Mouse (Mus musculus) midbrain, embryonic 11.5 days (tissue): ENCODE measurements around the gene Armc5. TPM values are rescaled to one million over a fixed set of nuclear protein-coding genes. Genes with fewer than 3 reads are reported as not detected.

Source experiments
- ATAC-seq: fragments of 200-750 bp; cut with Nextera tagmentation; 2 replicates; pipeline ENCODE4 v1.8.0; 2017; ENCODE audit warnings: moderate TSS enrichment, moderate library complexity; ENCODE audit not compliant: low FRiP score
- DNase-seq: peaks from one replicate; pipeline ENCODE4 v3.0.0; 2015; ENCODE audit warnings: low spot score; ENCODE audit errors: missing footprints
- H3K27ac ChIP-seq: fragments of 300-500 bp; sonication (generic); 2 replicates; pipeline ENCODE4 v1.5.1; 2014; ENCODE audit warnings: low read depth, low read length
- H3K27me3 ChIP-seq: fragments of 300-500 bp; sonication (generic); 2 replicates; pipeline ENCODE4 v1.6.1; 2014; ENCODE audit warnings: mild to moderate bottlenecking, low read length, moderate library complexity, mixed read lengths; ENCODE audit not compliant: control insufficient read depth, insufficient read depth
- H3K36me3 ChIP-seq: fragments of 300-500 bp; sonication (generic); 2 replicates; pipeline ENCODE4 v1.6.1; 2014; ENCODE audit warnings: mild to moderate bottlenecking, low read length, moderate library complexity, mixed read lengths; ENCODE audit not compliant: control insufficient read depth, insufficient read depth
- H3K4me1 ChIP-seq: fragments of 300-500 bp; sonication (generic); 2 replicates; pipeline ENCODE4 v1.6.1; 2014; ENCODE audit warnings: low read length; ENCODE audit not compliant: control insufficient read depth, insufficient read depth
- H3K4me2 ChIP-seq: fragments of 300-500 bp; sonication (generic); 2 replicates; pipeline ENCODE4 v1.6.1; 2014; ENCODE audit warnings: mild to moderate bottlenecking, moderate library complexity
- H3K4me3 ChIP-seq: fragments of 300-500 bp; sonication (generic); 2 replicates; pipeline ENCODE4 v1.5.1; 2014; ENCODE audit warnings: low read depth, low read length
- H3K9ac ChIP-seq: fragments of 300-500 bp; sonication (generic); 2 replicates; pipeline ENCODE4 v1.6.1; 2014; ENCODE audit warnings: low read length
- H3K9me3 ChIP-seq: fragments of 300-500 bp; sonication (generic); 2 replicates; pipeline ENCODE4 v1.6.1; 2016; ENCODE audit warnings: low read length; ENCODE audit not compliant: control insufficient read depth
- WGBS: fragments of 180-500 bp; shearing (Covaris S2); extraction: QIAGEN DNeasy Blood & Tissue Kit; methylation state at CpG from one replicate; pipeline ENCODE4 v1.1.7; 2014; 5-methylcytosine and 5-hydroxymethylcytosine counted together
- polyA plus RNA-seq: library from polyadenylated mRNA; unstranded; fragments of >200 nt; fragmentation: Nextera tagmentation; extraction: Ambion mirVana; gene quantifications from 2 replicates; pipeline ENCODE4 v1.2.1, GENCODE M21; 2014

The Armc5 gene
- polyA plus RNA-seq, 1 experiment from 2014 or later = 7.1 TPM

DNA sequence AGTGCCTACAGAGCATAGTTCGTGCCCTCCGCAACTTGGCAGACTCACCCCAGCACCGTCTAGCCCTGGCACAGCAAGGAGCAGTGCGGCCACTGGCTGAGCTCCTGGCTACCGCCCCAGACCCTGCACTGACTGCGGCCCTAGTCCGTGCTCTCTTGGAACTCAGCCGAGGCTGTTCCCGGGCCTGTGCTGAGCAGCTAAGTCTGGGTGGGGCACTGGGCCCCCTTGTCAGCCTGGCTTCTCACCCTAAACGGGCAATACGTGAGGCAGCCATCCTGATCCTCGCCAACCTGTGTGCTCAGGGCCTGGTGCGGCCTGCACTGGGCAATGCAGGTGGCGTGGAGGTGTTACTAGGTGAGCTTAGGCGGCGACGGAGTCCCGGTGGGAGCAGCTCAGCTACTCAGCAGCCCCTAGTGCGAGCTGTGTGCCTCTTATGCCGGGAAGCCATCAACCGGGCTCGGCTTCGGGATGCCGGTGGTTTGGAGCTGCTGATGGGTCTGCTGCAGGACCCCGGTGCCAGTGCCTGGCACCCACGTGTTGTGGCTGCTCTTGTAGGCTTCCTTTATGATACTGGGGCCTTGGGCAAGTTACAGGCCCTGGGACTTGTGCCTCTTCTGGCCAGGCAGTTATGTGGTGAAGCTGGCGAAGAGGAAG lies 3.1 kb downstream of the Armc5 start:
- no peaks in the 10 kb centered on the region for H3K9me3 ChIP-seq
- DNase-seq (no peak), ATAC-seq (no peak)
- H3K36me3 ChIP-seq = peaks cover 6% of the 10 kb centered on the region; the same call in 1 of the 2 replicates
- no peak overlapping the region for H3K4me2 ChIP-seq
- H3K4me1 ChIP-seq = 0 out of 2 replicates have a peak, but pooled peaks cover 3% of the 10 kb centered on the region
- 93% methylated on average over 27 of the region's 27 CpGs for WGBS
- H3K27me3 ChIP-seq = no peaks in the 10 kb centered on the region
- no peak overlapping the region for H3K9ac ChIP-seq
- H3K27ac ChIP-seq = no peak overlapping the region
- no peak overlapping the region for H3K4me3 ChIP-seq

DNA sequence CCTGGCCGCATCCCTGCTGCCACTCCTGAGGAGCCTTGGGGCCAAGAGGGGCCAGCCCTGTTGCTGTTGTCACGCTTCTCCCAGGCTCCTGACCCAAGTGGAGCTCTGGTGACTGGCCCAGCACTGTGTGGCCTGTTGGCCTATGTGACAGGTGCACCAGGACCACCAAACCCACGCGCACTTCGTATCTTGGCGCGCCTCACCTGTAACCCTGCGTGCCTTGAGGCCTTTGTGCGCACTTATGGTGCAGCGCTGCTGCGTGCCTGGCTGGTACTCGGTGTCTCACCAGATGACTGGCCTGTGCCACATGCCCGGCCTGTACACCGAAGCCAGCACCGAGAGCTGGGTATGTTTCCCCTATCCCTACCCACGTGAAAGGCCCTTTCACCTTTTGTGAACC lies 5.2 kb downstream of the Armc5 start:
- H3K4me3 ChIP-seq = no peak overlapping the region
- peaks cover 11% of the 10 kb centered on the region for H3K4me1 ChIP-seq
- DNase-seq (no peak), ATAC-seq (no peak)
- H3K36me3 ChIP-seq = peaks cover 6% of the 10 kb centered on the region; the same call in 1 of the 2 replicates
- H3K4me2 ChIP-seq = no peak overlapping the region
- H3K9ac ChIP-seq = no peak overlapping the region
- WGBS = 94% methylated on average over 16 of the region's 16 CpGs
- H3K27ac ChIP-seq = no peak overlapping the region
- no peaks in the 10 kb centered on the region for H3K9me3 ChIP-seq
- H3K27me3 ChIP-seq = 0 out of 2 replicates have a peak, but pooled peaks cover 3% of the 10 kb centered on the region

DNA sequence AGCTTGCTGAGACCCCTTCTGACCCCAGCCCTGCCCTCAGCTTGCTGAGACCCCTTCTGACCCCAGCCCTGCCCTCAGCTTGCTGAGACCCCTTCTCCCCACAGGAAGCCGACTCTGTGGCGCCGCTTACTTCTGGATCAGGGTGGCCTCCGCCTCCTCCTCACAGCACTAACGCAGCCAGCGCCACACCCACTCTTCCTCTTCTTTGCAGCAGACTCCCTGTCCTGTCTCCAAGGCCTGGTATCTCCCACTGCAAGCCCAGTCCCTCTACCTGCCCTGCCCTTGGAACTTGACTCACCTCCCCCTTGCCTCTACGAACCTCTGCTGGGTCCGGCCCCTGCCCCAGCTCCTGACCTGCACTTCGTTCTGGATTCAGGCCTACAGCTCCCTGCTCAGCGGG lies 6.8 kb downstream of the Armc5 start:
- no peak overlapping the region for H3K4me2 ChIP-seq
- no peak overlapping the region for H3K27ac ChIP-seq
- DNase-seq = no peak
- 44% methylated on average over 10 of the region's 10 CpGs for WGBS
- H3K27me3 ChIP-seq = 0 out of 2 replicates have a peak, but pooled peaks cover 3% of the 10 kb centered on the region
- peaks cover 11% of the 10 kb centered on the region for H3K4me1 ChIP-seq
- no peaks in the 10 kb centered on the region for H3K9me3 ChIP-seq
- H3K9ac ChIP-seq = no peak overlapping the region
- no peak overlapping the region for H3K4me3 ChIP-seq
- no peak for ATAC-seq
- peaks cover 6% of the 10 kb centered on the region; the same call in 1 of the 2 replicates for H3K36me3 ChIP-seq

DNA sequence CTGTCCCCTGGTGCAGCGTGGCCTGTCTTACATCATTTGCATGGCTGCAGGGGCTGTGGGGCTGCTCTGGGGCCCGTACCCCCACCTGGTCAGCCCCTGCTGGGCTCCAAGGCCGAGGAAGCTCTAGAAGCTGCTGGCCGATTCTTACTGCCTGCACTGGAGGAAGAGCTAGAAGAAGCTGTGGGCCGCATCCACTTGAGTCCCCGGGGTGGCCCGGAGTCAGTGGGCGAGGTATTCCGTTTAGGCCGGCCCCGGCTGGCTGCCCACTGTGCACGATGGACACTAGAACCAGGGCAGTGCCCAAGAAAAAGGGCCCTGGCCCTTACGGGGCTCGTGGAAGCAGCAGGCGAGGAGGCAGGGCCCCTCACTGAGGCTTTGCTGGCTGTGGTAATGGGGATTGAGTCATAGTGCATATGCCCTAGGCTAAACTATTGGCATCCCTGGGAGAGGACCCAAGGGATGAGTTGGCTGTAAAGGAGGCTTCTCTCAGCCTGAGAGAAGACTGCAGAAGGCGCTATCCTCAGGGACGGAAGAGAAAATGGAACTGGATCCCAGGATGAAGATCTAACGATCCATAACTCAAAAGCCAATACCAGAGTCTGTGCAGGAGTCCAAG lies 7.4 kb downstream of the Armc5 start:
- no peak for ATAC-seq
- WGBS = 76% methylated on average over 18 of the region's 18 CpGs
- peaks cover 6% of the 10 kb centered on the region; the same call in 1 of the 2 replicates for H3K36me3 ChIP-seq
- H3K4me1 ChIP-seq = peaks cover 11% of the 10 kb centered on the region
- no peaks in the 10 kb centered on the region for H3K9me3 ChIP-seq
- no peak overlapping the region for H3K9ac ChIP-seq
- DNase-seq = no peak
- 0 out of 2 replicates have a peak, but pooled peaks cover 3% of the 10 kb centered on the region for H3K27me3 ChIP-seq
- H3K4me3 ChIP-seq = no peak overlapping the region
- H3K27ac ChIP-seq = no peak overlapping the region
- H3K4me2 ChIP-seq = no peak overlapping the region

DNA sequence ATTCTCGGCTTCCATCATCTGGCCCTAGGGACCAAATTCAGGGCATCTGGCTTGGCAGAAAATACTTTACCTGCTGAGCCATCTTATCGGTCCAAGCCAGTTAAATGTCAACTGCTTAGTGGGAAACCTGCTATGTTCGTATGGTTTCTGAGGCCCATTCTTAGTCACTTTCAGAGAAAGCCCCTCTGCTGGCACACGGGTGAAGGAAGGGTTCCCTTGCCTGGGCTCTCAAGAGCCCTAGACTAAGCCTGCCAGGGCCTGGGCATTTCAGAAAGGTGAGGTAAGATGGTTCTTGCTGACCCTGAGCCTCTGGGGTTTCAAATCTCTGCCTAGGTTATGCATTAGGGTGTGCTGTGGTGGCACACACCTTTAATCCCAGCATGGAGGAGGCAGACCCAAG lies 8.4 kb downstream of the Armc5 start:
- no peak overlapping the region for H3K27ac ChIP-seq
- 0 out of 2 replicates have a peak, but pooled peaks cover 3% of the 10 kb centered on the region for H3K27me3 ChIP-seq
- no peak overlapping the region for H3K4me3 ChIP-seq
- no peak overlapping the region for H3K9ac ChIP-seq
- no peaks in the 10 kb centered on the region for H3K9me3 ChIP-seq
- no peak for ATAC-seq
- no peak overlapping the region for H3K4me2 ChIP-seq
- no peak for DNase-seq
- 82% methylated on average over 4 of the region's 4 CpGs for WGBS
- H3K36me3 ChIP-seq = 0 out of 2 replicates have a peak, but pooled peaks cover 2% of the 10 kb centered on the region
- peaks cover 11% of the 10 kb centered on the region for H3K4me1 ChIP-seq

DNA sequence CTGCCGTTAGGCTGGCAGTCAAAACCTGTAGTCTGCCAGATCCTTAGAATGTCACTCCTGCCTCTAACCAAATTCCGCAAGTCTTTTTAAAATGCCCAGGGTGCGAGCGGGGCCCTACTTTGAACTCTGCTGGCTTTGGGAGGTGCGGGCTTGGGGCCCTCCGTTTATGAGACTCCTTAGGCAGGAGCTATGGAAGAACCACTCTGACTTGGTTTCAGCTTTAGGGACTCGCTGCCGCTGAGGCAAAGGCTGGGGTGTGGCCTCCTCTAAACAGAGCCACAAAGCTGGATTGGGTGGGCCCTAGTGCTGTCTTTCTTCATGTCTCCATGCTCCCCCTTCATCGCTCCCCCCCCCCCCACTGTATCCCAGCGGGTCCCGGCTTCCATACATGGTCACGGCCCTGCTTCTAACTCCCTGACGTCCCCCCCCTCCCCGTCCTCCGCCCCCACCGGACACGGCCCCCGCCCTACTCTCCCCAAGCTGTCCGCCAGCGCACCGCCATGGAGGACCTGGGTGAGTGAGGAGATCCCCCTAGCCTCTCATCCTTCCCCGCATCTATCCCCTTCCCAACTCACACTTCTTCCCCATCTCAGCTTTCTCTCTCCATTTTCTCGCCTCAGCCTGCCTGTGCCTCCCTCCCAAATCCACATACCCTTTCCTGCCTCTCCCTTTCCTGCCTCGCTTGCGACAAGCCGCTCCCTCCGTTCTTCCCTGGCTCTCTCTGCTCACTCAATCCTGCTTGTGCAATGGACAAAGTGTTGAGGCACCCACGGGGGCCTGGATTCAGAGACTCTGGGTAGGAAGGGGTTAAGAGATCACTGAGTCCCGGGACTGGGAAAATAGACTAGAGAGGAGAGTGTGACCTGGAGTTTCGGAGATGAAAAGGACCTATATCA lies 9.6 kb downstream of the Armc5 start, which contains the start of gene Tgfb1i1:
Gene Tgfb1i1, plus strand, starts transcription at position 317 of the 896 bp plus-strand sequence.
- ATAC-seq = peak; percentile 61

DNA sequence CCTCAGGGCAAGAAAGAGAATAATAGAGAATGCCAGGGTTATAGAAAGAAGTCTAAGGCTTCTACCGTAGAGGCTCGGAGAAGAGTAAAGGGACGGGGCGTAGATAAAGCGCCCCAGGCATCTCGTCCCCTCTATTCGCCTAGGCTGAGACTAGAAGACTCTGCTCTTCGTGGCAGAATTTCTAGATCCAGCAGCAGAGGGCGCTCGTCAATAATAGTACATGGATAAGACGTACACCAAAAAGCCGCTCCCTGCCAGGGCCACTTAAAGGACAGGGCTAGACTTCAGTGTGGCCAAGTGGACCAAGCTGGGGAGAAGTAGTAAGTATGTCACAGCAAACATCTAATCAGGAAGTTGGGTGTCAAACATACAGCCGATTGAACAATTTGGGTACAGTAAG lies 10.3 kb downstream of the Armc5 start:
- ATAC-seq = peak; percentile 76
- peak; percentile 98 for DNase-seq
- no peaks in the 10 kb centered on the region for H3K9me3 ChIP-seq
- H3K4me3 ChIP-seq = peak overlapping the region; percentile 41
- 0 out of 2 replicates have a peak, but pooled peaks cover 2% of the 10 kb centered on the region for H3K36me3 ChIP-seq
- H3K9ac ChIP-seq = peak overlapping the region; percentile 65
- peak overlapping the region; percentile 53; the same call in 1 of the 2 replicates for H3K27ac ChIP-seq
- peak overlapping the region; percentile 62 for H3K4me2 ChIP-seq
- 1% methylated on average over 13 of the region's 13 CpGs for WGBS
- 0 out of 2 replicates have a peak, but pooled peaks cover 3% of the 10 kb centered on the region for H3K27me3 ChIP-seq
- H3K4me1 ChIP-seq = peaks cover 16% of the 10 kb centered on the region

More for the DNA sequence above, 9.6 kb downstream of the Armc5 start, which contains the start of gene Tgfb1i1:
- 0 out of 2 replicates have a peak, but pooled peaks cover 2% of the 10 kb centered on the region for H3K36me3 ChIP-seq
- peaks cover 11% of the 10 kb centered on the region for H3K4me1 ChIP-seq
- peak within 1 kb of the TSS; percentile 41 for H3K4me3 ChIP-seq
- peak; percentile 94 for DNase-seq
- peak within 1 kb of the TSS; percentile 65 for H3K9ac ChIP-seq
- peak within 1 kb of the TSS; percentile 53 for H3K27ac ChIP-seq
- WGBS = 1% methylated on average over 27 of the region's 30 CpGs
- H3K4me2 ChIP-seq = peak within 1 kb of the TSS; percentile 62
- H3K9me3 ChIP-seq = no peaks in the 10 kb centered on the region
- 0 out of 2 replicates have a peak, but pooled peaks cover 3% of the 10 kb centered on the region for H3K27me3 ChIP-seq

DNA sequence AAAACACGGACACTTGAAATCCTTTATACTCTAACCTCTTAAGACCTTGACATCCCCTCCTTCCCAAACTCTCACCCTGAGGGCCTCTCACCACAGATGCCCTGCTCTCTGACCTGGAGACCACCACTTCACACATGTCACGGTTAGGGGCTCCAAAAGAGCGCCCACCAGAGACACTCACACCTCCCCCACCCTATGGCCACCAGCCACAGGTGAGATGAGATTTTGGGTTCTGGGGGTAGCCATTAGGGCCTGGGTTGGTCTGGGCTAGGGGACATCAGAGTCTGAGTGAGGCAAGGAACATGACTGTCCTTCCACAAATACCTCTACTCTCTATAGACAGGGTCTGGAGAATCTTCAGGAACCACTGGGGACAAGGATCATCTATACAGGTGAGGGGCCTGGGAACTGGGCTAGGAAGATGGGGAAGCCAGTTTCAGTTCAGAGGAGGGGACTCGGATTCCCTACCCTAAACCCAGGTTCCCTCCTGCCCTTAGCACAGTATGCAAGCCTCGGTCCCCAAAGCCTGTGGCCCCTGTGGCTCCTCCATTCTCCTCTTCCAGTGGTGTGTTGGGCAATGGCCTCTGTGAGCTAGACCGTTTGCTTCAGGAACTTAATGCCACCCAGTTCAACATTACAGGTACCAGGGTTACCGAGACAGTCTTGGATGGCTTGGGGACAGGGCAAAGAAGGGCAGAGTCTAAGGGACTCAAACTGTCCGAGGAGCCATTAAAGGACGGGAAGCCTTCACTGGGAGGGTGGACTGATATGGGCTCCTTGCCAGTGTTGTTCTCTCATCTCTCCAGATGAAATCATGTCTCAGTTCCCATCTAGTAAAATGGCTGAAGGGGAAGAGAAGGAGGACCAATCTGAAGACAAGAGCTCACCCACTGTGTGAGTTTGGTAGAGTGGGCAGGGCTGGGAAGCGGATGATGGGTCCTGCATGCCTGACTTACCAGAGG lies 11.2 kb downstream of the Armc5 start:
- peak; percentile 23 for DNase-seq
- peaks cover 18% of the 10 kb centered on the region for H3K4me1 ChIP-seq

More for the DNA sequence above, 11.2 kb downstream of the Armc5 start:
- Histone ChIP-seq H3K27ac (no peak overlapping the region), H3K4me2 (no peak overlapping the region), H3K27me3 (peaks cover 3% of the 10 kb centered on the region; the same call in 1 of the 2 replicates), H3K4me3 (no peak overlapping the region), H3K9ac (no peak overlapping the region), H3K9me3 (no peaks in the 10 kb centered on the region), H3K36me3 (no peaks in the 10 kb centered on the region)
- ATAC-seq = no peak
- 89% methylated on average over 10 of the region's 10 CpGs for WGBS
